Mouse (Mus musculus): ENCODE data around the gene Fchsd2. TPM values are rescaled to one million over a fixed set of nuclear protein-coding genes. Genes with fewer than 3 reads are reported as not detected.

Gene Fchsd2
- polyA plus RNA-seq (2012; rRNA removed): 40.7 and 54.0 TPM in 2 replicates

GRCm38 (mm10) chr7:101092618-101093017 is at the start of gene Fchsd2:
TSS of gene Fchsd2 (plus strand) at chr7:101092863.
- DNase-seq (ENCODE audit: low read depth): peak; percentile 44
- TF ChIP-seq CTCF (IDR thresholded peaks at IDR 0.05; ENCODE audit: borderline replicate concordance, extremely low read depth, insufficient read depth, insufficient read length) (no peak), POLR2A (IDR thresholded peaks at IDR 0.05; ENCODE audit: borderline replicate concordance, extremely low read depth, insufficient read depth, insufficient read length, poor library complexity, severe bottlenecking) (no peak)

GRCm38 (mm10) chr7:101043846-101044541 is 48.7 kb upstream of the Fchsd2 start:
- TF ChIP-seq CTCF (IDR thresholded peaks at IDR 0.05; ENCODE audit: borderline replicate concordance, extremely low read depth, insufficient read depth, insufficient read length): no peak
- TF ChIP-seq POLR2A (IDR thresholded peaks at IDR 0.05; ENCODE audit: borderline replicate concordance, extremely low read depth, insufficient read depth, insufficient read length, poor library complexity, severe bottlenecking): no peak
- no peak for DNase-seq (ENCODE audit: low read depth)

GRCm38 (mm10) chr7:101048247-101048646 is 44.4 kb upstream of the Fchsd2 start:
- no peak for DNase-seq (ENCODE audit: low read depth)
- no peak for TF ChIP-seq CTCF (IDR thresholded peaks at IDR 0.05; ENCODE audit: borderline replicate concordance, extremely low read depth, insufficient read depth, insufficient read length)
- no peak for TF ChIP-seq POLR2A (IDR thresholded peaks at IDR 0.05; ENCODE audit: borderline replicate concordance, extremely low read depth, insufficient read depth, insufficient read length, poor library complexity, severe bottlenecking)

DNA sequence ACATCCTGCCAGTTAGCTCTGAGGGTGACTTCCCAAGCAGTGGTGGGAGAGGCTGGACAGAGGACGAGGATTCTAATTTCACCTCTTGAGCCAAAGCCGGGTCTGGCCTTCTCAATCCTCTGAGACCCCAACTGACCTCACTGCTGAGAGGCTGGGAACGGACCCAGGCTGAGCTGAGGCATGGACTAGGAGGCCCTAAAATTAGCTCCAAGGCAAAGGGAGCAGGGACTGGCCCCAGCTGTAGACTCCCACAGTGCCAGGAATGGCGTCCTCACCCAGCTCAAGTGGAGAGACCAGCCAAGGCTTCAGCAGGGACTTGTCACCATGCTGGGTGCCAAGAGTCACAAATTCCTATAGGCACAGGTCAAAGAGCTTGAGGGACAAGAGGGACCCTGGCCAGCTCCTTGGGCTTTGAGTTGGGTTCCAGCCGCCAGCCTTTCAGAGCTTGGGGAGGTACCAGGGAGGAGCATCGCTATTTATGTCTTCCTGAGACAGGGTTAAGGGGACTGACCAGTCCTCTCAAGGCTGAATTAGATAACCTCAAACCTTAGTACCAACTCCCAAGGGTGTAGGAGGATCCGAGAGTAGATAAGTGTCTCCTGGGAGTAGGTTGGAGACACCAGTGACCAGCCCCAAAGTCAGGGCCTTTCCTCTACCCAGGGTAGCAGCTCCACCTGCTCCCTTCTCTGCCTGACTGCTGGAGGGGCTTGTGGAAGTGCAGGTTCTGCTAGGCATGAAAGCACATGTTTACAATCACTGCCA is 43.2 kb upstream of the Fchsd2 start:
- TF ChIP-seq POLR2A (IDR thresholded peaks at IDR 0.05; ENCODE audit: borderline replicate concordance, extremely low read depth, insufficient read depth, insufficient read length, poor library complexity, severe bottlenecking) (no peak), CTCF (IDR thresholded peaks at IDR 0.05; ENCODE audit: borderline replicate concordance, extremely low read depth, insufficient read depth, insufficient read length) (no peak)
- DNase-seq (ENCODE audit: low read depth): no peak

- no peak for TF ChIP-seq CTCF (IDR thresholded peaks at IDR 0.05; ENCODE audit: borderline replicate concordance, extremely low read depth, insufficient read depth, insufficient read length)
- no peak for TF ChIP-seq POLR2A (IDR thresholded peaks at IDR 0.05; ENCODE audit: borderline replicate concordance, extremely low read depth, insufficient read depth, insufficient read length, poor library complexity, severe bottlenecking)
- DNase-seq (ENCODE audit: low read depth): no peak
Observed at GRCm38 (mm10) chr7:101050724-101051550, 41.7 kb upstream of the Fchsd2 start.

DNA sequence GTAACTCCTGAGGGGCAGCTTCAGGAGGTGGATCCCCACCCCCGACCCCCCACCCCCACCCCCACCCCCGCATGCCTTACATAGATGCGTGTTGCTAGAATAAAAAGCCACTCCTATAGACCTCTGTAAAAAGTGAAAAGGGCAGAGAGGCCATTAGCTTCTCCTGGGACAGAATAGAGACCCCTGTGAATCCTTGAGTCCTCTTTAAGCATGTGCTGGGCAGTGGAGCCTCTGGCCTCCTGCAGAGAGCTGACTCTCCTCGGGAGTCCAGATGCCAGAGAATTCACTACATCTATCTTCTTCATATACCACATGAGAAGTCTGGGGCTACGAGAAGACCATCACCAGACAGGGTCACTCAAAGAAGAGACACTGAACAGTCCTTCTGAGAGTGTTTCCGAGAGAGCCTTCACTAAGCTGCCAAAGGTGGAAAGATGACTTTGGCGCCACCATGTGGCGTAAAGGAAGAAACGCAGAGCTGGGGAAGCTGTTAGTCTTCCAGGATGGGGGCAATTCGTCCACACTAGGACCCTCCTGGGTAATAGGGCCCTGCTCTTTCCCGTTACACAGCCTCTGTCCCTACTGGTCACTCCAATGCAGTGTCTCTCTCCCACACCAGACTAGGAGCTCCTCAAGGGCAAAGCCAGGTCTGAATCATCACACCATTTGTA is 41.0 kb upstream of the Fchsd2 start:
- TF ChIP-seq POLR2A (IDR thresholded peaks at IDR 0.05; ENCODE audit: borderline replicate concordance, extremely low read depth, insufficient read depth, insufficient read length, poor library complexity, severe bottlenecking) (no peak), CTCF (IDR thresholded peaks at IDR 0.05; ENCODE audit: borderline replicate concordance, extremely low read depth, insufficient read depth, insufficient read length) (peak; percentile 93)

GRCm38 (mm10) chr7:101053136-101053535 is 39.5 kb upstream of the Fchsd2 start:
- TF ChIP-seq POLR2A (IDR thresholded peaks at IDR 0.05; ENCODE audit: borderline replicate concordance, extremely low read depth, insufficient read depth, insufficient read length, poor library complexity, severe bottlenecking) (no peak), CTCF (IDR thresholded peaks at IDR 0.05; ENCODE audit: borderline replicate concordance, extremely low read depth, insufficient read depth, insufficient read length) (no peak)
- no peak for DNase-seq (ENCODE audit: low read depth)

More for the DNA sequence above, 41.0 kb upstream of the Fchsd2 start:
- DNase-seq (ENCODE audit: low read depth): peak; percentile 80

DNA sequence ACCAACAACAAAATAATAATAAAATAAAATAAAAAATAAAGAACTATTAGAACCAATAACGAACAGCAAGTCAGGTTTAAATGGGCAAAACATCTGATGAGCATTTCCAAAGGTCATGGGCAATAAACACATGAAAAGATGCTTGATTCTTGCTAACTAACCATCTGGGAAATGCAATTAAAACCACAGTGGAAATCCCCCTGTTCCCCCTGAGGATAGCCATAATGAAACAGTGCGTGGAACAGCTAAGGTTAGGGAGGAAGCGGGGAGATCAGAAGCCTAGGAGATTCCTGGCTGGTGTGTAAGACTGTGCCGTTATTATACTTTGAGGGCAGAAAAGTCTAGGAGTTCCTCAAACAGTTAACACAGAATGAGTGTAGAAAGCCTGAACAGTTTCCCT is 35.4 kb upstream of the Fchsd2 start:
- no peak for TF ChIP-seq CTCF (IDR thresholded peaks at IDR 0.05; ENCODE audit: borderline replicate concordance, extremely low read depth, insufficient read depth, insufficient read length)
- no peak for TF ChIP-seq POLR2A (IDR thresholded peaks at IDR 0.05; ENCODE audit: borderline replicate concordance, extremely low read depth, insufficient read depth, insufficient read length, poor library complexity, severe bottlenecking)
- no peak for DNase-seq (ENCODE audit: low read depth)

GRCm38 (mm10) chr7:101059188-101059587 is 33.5 kb upstream of the Fchsd2 start:
- DNase-seq (ENCODE audit: low read depth): peak; percentile 49
- TF ChIP-seq POLR2A (IDR thresholded peaks at IDR 0.05; ENCODE audit: borderline replicate concordance, extremely low read depth, insufficient read depth, insufficient read length, poor library complexity, severe bottlenecking): no peak
- TF ChIP-seq CTCF (IDR thresholded peaks at IDR 0.05; ENCODE audit: borderline replicate concordance, extremely low read depth, insufficient read depth, insufficient read length): no peak

DNA sequence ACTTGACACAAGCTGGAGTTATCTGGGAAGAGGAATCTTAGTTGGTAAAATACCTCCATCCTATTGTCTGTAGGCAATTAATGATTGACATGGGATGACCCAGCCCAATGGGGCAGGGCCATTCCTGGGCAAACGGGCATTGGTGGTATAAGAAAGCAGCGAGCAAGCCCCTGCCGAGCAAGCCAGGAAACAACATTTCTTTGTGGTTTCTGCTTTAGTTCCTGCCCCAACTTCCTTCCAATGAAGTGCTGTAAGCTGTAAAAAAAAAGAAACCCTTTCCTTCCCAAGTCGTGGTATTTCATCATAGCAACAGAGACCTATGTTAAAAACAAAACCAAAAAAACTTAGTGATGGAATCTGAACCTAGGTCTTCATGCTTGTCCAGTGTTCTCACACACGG is 32.2 kb upstream of the Fchsd2 start:
- no peak for TF ChIP-seq CTCF (IDR thresholded peaks at IDR 0.05; ENCODE audit: borderline replicate concordance, extremely low read depth, insufficient read depth, insufficient read length)
- no peak for TF ChIP-seq POLR2A (IDR thresholded peaks at IDR 0.05; ENCODE audit: borderline replicate concordance, extremely low read depth, insufficient read depth, insufficient read length, poor library complexity, severe bottlenecking)

More for the DNA sequence above, 32.2 kb upstream of the Fchsd2 start:
- DNase-seq (ENCODE audit: low read depth): no peak

Data from brain, embryonic 14.5 days (tissue).